Mouse (Mus musculus): ENCODE data around the gene Zfand4. TPM values are rescaled to one million over a fixed set of nuclear protein-coding genes. Genes with fewer than 3 reads are reported as not detected.

Zfand4 gene
- 2.1 and 2.4 TPM in 2 replicates for polyA plus RNA-seq (2015; fragmentation: Nextera tagmentation; extraction: Ambion mirVana)

DNA sequence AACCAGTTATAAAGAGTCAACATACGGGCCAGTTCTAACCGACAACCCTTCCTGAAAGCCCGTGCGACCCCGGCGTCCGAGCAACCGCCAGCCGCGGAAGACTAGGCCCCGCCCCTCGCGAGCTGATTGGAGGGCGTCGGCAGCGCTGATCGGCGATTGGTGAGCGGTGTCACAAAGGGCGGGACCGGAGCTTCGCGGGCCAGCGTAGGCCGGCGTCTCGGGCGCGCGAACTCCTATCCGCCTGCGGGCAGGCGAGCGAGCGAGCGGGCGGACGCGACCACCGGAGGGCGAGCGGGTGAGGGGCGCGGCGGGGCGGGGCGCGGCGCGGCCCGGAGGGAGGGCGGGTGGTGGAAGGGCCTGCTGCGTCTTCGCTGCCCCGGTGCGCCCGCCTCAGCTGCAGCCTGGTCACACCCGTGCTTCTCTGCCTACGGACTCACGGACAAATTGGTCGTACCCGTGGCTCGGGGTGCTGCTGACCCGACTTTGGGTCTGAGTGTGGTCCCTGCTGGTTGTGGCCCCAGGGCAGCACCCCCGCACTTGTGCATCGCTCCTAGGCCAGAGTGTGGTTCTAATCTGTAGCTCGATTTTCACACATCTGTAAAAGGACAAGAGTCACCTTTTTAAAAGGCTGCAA lies at the start of gene Zfand4:
Zfand4 (plus strand) TSS at position 205 of the 634 bp plus-strand sequence.

DNA sequence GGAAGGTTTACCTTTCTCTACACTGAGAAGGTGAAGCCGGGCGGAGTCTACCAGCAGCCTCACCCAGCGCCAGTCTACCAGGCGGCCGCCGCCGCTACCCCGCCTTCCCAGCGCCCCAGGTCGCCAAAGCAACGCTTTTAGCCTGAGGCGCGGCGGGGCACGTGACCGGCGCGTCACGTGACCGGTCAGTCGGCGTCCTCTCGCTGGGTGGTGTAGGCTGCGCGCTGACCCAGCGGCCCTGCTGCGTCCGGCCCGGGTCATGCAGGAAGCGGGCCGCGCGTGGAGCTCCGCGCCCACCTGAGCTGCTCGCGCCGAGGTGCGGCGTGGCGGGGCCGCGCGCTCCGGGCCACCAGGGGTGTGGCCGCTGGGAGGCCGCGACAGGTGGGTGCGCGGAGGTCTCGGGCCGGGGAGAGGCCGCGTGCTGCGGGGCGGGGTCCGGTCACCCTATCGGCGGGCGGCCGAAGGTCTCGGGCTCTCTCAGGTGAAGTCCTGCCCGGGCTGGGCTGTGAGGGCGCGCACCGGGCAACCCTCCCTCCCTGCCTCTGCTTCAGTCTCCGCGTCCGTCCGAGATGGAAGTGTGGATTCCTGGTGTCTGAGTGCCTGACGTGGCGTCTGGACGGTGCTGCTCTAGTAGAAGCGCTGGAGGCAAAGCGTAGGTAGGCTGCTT lies 73.9 kb downstream of the Zfand4 start, which contains the start of gene March8:
March8 (plus strand) TSS at position 190 of the 667 bp plus-strand sequence.

Other genes starting within 250 kb of the Zfand4 start
- gene Tmcc1, start 70.7 kb upstream of the Zfand4 start, polyA plus RNA-seq (2015; fragmentation: Nextera tagmentation; extraction: Ambion mirVana), result 8.8 and 10.0 TPM in 2 replicates
- gene Washc2, start 56.2 kb upstream of the Zfand4 start, polyA plus RNA-seq (2015; fragmentation: Nextera tagmentation; extraction: Ambion mirVana), result 22.2 and 23.6 TPM in 2 replicates
- 25.7 and 26.9 TPM in 2 replicates for gene March8, start 73.8 kb downstream of the Zfand4 start, polyA plus RNA-seq (2015; fragmentation: Nextera tagmentation; extraction: Ambion mirVana)
- gene Alox5, start 197.0 kb downstream of the Zfand4 start, polyA plus RNA-seq (2015; fragmentation: Nextera tagmentation; extraction: Ambion mirVana), result 2.7 and 5.5 TPM in 2 replicates
- gene Olfr211, start 224.9 kb downstream of the Zfand4 start, polyA plus RNA-seq (2015; fragmentation: Nextera tagmentation; extraction: Ambion mirVana), result not detected in 2 replicates
- not detected in 2 replicates for gene Olfr212, start 242.3 kb downstream of the Zfand4 start, polyA plus RNA-seq (2015; fragmentation: Nextera tagmentation; extraction: Ambion mirVana)